Mouse (Mus musculus) hindbrain, embryonic 12.5 days (tissue): ENCODE data around the gene Ufd1. TPM values are rescaled to one million over a fixed set of nuclear protein-coding genes. Genes with fewer than 3 reads are reported as not detected.

Experiments
- ATAC-seq: fragments of 200-750 bp; cut with Nextera tagmentation; 2 replicates; pipeline ENCODE4 v1.8.0; 2017; ENCODE audit warnings: moderate TSS enrichment; ENCODE audit not compliant: low FRiP score
- H3K27ac ChIP-seq: fragments of 300-500 bp; sonication (generic); 2 replicates; pipeline ENCODE4 v1.5.1; 2016; ENCODE audit warnings: mild to moderate bottlenecking
- H3K27me3 ChIP-seq: fragments of 300-500 bp; sonication (generic); 2 replicates; pipeline ENCODE4 v1.6.1; 2016; ENCODE audit warnings: mild to moderate bottlenecking
- H3K36me3 ChIP-seq: fragments of 300-500 bp; sonication (generic); 2 replicates; pipeline ENCODE4 v1.6.1; 2016; ENCODE audit warnings: mild to moderate bottlenecking
- H3K4me1 ChIP-seq: fragments of 300-500 bp; sonication (generic); 2 replicates; pipeline ENCODE4 v1.6.1; 2016
- H3K4me2 ChIP-seq: fragments of 300-500 bp; sonication (generic); replicated peaks from 2 replicates; pipeline ENCODE4 v1.6.1; 2016; ENCODE audit warnings: mild to moderate bottlenecking
- H3K4me3 ChIP-seq: fragments of 300-500 bp; sonication (generic); 2 replicates; pipeline ENCODE4 v1.5.1; 2016; ENCODE audit warnings: mild to moderate bottlenecking
- H3K9ac ChIP-seq: fragments of 300-500 bp; sonication (generic); 2 replicates; pipeline ENCODE4 v1.6.1; 2016; ENCODE audit warnings: mild to moderate bottlenecking, moderate library complexity
- H3K9me3 ChIP-seq: fragments of 300-500 bp; sonication (generic); replicated peaks from 2 replicates; pipeline ENCODE4 v1.6.1; 2016; ENCODE audit warnings: mild to moderate bottlenecking
- WGBS: fragments of 180-500 bp; shearing (Covaris S2); methylation state at CpG from one replicate; pipeline ENCODE4 v1.1.7; 2016; 5-methylcytosine and 5-hydroxymethylcytosine counted together
- polyA plus RNA-seq: library from polyadenylated mRNA; unstranded; fragments of >200 nt; fragmentation: Nextera tagmentation; extraction: Ambion mirVana; gene quantifications from 2 replicates; pipeline ENCODE4 v1.2.1, GENCODE M21; 2016

Ufd1 gene
- polyA plus RNA-seq, 1 experiment from 2014 or later = 96.5 TPM

GRCm38 (mm10) chr16:18876091-18876441 lies 64.5 kb downstream of the Ufd1 start:
- peaks cover 34% of the 10 kb centered on the region for H3K36me3 ChIP-seq
- peaks cover 23% of the 10 kb centered on the region for H3K4me1 ChIP-seq
- H3K4me3 ChIP-seq = peak overlapping the region; percentile 95
- H3K4me2 ChIP-seq = peak overlapping the region; percentile 65
- 1% methylated on average over 17 of the region's 17 CpGs for WGBS
- H3K9ac ChIP-seq = peak overlapping the region; percentile 95
- no peak; the same call in 1 of the 2 replicates for ATAC-seq
- H3K27ac ChIP-seq = peak overlapping the region; percentile 93
- no peaks in the 10 kb centered on the region for H3K27me3 ChIP-seq
- H3K9me3 ChIP-seq = no peaks in the 10 kb centered on the region

DNA sequence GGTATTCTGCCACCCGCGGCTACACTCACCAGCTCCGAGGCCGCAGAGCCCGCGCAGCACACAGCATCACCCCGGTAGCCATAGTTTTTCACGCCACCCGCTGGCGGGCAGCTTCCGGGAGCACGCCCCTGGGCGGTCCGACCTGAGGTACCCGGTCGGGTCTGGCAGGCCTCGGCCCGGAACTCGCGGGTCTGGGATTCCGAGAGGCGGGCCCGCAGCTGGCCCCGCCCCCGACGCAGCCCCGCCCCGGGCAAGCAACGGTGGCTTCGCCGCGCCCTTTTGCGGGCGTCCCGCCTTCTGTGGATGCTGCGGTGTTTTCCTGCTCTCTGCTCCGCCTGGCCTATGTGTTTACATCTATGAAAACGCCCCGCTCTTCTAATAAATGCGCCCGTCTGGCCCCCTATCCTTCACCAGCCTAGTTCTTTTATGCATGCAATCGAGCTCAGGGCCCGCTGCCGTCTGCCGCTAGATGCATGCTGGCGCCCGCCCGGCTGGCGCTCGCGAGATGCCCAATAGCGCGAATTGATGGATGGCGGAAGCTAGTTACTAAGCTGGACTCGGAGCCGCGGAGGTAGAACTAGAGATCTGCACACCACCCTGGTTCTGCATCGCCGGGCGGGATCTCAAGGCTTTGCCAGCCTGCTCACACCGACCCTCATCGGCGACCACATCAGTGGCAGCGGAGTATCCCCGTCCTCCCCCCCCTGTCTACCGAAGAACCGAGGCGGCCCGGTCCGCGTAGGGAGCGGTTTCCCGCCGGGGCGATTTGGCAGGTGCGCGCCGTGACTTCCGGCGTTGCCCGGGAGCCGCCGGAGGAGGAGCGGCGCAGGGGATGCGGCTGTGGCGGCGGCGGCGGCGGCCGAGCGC lies 65.1 kb downstream of the Ufd1 start, which contains the start of the genes Mrpl40 and Hira:
Mrpl40 (minus strand) TSS at position 421 of the 867 bp plus-strand sequence.
Hira (plus strand) TSS at position 596 of the 867 bp plus-strand sequence.
- Histone ChIP-seq H3K27ac (peak within 1 kb of the TSS; percentile 93), H3K4me2 (peak within 1 kb of the TSS; percentile 65), H3K9me3 (no peaks in the 10 kb centered on the region), H3K9ac (peak within 1 kb of the TSS; percentile 95), H3K4me1 (peaks cover 23% of the 10 kb centered on the region), H3K36me3 (peaks cover 32% of the 10 kb centered on the region), H3K4me3 (peak within 1 kb of the TSS; percentile 95), H3K27me3 (no peaks in the 10 kb centered on the region)
- under 1% methylated on average over 87 of the region's 93 CpGs for WGBS
- ATAC-seq = peak; percentile 91

DNA sequence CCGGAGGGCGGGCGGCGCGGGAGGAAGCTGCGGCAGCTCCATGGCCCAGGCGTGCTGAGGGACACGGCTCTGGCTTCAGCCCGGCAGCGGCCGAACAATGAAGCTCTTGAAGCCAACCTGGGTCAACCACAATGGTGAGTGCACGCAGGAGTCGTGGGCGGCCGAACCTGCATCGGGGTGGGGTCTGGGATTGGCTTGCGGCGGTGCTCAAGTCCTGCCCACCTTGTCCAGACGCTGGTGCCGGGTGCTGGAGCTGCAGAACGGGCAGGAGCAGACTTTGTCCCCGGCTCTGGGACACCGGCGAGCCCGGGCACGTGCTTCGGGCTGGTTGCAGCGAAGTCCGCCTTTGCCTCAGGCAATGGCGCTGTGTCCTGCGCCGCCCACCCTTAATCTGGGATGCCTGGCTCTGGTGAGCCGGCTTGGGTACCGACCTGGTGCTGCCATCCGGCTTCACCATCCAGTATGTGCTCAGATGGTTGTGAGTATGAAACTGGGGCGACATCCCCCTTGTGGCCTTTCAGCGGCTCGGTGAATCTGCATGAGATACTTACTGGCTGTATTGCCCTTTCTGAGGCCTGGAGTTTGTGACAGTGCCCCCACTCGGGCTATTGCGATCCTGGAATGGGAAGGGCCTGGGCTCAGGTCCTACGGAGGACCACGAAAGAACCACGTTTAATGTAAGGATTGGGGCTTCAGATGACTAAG lies 66.0 kb downstream of the Ufd1 start:
- Histone ChIP-seq H3K9me3 (no peaks in the 10 kb centered on the region), H3K4me2 (peak overlapping the region; percentile 65), H3K27ac (peak overlapping the region; percentile 93), H3K36me3 (peaks cover 31% of the 10 kb centered on the region), H3K4me1 (peaks cover 23% of the 10 kb centered on the region), H3K9ac (peak overlapping the region; percentile 95), H3K4me3 (peak overlapping the region; percentile 95), H3K27me3 (no peaks in the 10 kb centered on the region)
- under 1% methylated on average over 36 of the region's 43 CpGs for WGBS
- peak; percentile 49 for ATAC-seq

GRCm38 (mm10) chr16:18878091-18878720 lies 66.6 kb downstream of the Ufd1 start:
- Histone ChIP-seq H3K4me2 (peak overlapping the region; percentile 65), H3K27me3 (no peaks in the 10 kb centered on the region), H3K9ac (peak overlapping the region; percentile 95), H3K4me3 (peak overlapping the region; percentile 95), H3K9me3 (no peaks in the 10 kb centered on the region), H3K4me1 (peaks cover 23% of the 10 kb centered on the region), H3K36me3 (peaks cover 29% of the 10 kb centered on the region), H3K27ac (peak overlapping the region; percentile 93)
- ATAC-seq = peak; percentile 6; the same call in 1 of the 2 replicates
- 32% methylated on average over 20 of the region's 20 CpGs for WGBS

DNA sequence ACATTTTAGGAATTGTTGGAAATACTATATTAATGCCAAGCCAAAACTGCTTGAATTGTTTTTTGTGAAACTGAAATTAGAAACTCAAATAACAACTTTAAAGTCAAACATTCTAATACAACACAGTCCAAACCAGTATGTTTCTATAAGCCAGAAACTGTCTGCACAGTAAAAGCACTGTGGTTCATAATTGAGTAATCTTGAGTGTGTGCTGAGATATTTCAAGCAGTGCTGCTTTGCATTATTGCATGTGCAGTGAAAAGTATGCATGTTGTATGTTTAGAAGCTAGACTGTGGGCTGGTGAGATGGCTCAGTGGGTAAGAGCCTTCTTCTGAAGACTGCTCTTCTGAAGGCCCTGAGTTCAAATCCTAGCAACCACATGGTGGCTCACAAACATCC lies 72.5 kb downstream of the Ufd1 start:
- ATAC-seq = no peak
- H3K27ac ChIP-seq = no peak overlapping the region
- H3K9ac ChIP-seq = no peak overlapping the region
- H3K36me3 ChIP-seq = peaks cover 23% of the 10 kb centered on the region; the same call in 1 of the 2 replicates
- no peaks in the 10 kb centered on the region for H3K27me3 ChIP-seq
- H3K4me1 ChIP-seq = peaks cover 15% of the 10 kb centered on the region
- no peak overlapping the region for H3K4me2 ChIP-seq
- no peaks in the 10 kb centered on the region for H3K9me3 ChIP-seq
- H3K4me3 ChIP-seq = no peak overlapping the region

Other genes with a start within 250 kb of the Ufd1 start
- 15.4 and 15.5 TPM in 2 replicates for gene Tbx1, start 221.1 kb upstream of the Ufd1 start, polyA plus RNA-seq
- gene Gp1bb, start 189.4 kb upstream of the Ufd1 start, polyA plus RNA-seq = 10.1 and 11.1 TPM in 2 replicates
- 12.6 and 13.5 TPM in 2 replicates for gene Gm49601, start 185.4 kb upstream of the Ufd1 start, polyA plus RNA-seq
- gene Sept5, start 181.8 kb upstream of the Ufd1 start, polyA plus RNA-seq = 98.7 and 105 TPM in 2 replicates
- gene Cldn5, start 34.9 kb upstream of the Ufd1 start, polyA plus RNA-seq = 30.0 and 35.1 TPM in 2 replicates
- 27.3 and 28.1 TPM in 2 replicates for gene Cdc45, start 208 bp downstream of the Ufd1 start, polyA plus RNA-seq
- 28.4 and 32.7 TPM in 2 replicates for gene 2510002D24Rik, start 24.8 kb downstream of the Ufd1 start, polyA plus RNA-seq
- not detected in 2 replicates for gene Gm28539, start 24.8 kb downstream of the Ufd1 start, polyA plus RNA-seq
- 70.3 and 76.8 TPM in 2 replicates for gene Mrpl40, start 65.1 kb downstream of the Ufd1 start, polyA plus RNA-seq
- 23.3 and 24.2 TPM in 2 replicates for gene Hira, start 65.3 kb downstream of the Ufd1 start, polyA plus RNA-seq